ENCODE assay signal across 26 mouse cellular contexts in genomic region chr8:91098106-91098505, GRCm38 (mm10). TPM values are rescaled to one million over a fixed set of nuclear protein-coding genes. Genes with fewer than 3 reads are reported as not detected.
DNase-seq lines count a peak whose midpoint lies in the region; ATAC-seq lines count a peak whose summit lies in the region.
"Had no signal": no experiment of that assay in that cellular context is flagged by ENCODE, and none has a peak within 500 bp of the region (broad histone marks: within the 10 kb centered on the region; RNA-seq: fewer than 3 reads in every experiment).

No protein-coding gene starts in this region.

- DNase-seq in heart, adult 9 months (ENCODE audit: low spot score in 2 of 2) = no peak
- peak; percentile 58 for DNase-seq in kidney, adult 9 months
- no peak for DNase-seq in kidney, adult 11 months
- peak; percentile 34 for DNase-seq in kidney, postnatal 14 days
- no peak for DNase-seq in kidney, postnatal 10 days
- no peak for DNase-seq in forebrain, embryonic 14.5 days (ENCODE audit: low spot score)
- DNase-seq: adrenal gland, adult 8-10 months; adrenal gland, postnatal 25 days; cerebellum, adult 11-12 months; cerebellum, adult 8-10 months; cerebellum, postnatal 10 days; cerebellum, postnatal 36 days; embryo, embryonic 11 days; gastrocnemius, postnatal 10 days; gastrocnemius, postnatal 36 days; heart, adult 2 months had no signal

- H3K36me3 ChIP-seq in heart, embryonic 16.5 days (ENCODE audit: control insufficient read depth, insufficient read depth) = peaks cover 29% of the 10 kb centered on the region
- peaks cover 35% of the 10 kb centered on the region for H3K36me3 ChIP-seq in forebrain, embryonic 14.5 days (ENCODE audit: control insufficient read depth, insufficient read depth, low read length)

- ATAC-seq in heart, embryonic 16.5 days (replicated peaks; ENCODE audit: extremely low read depth, insufficient read depth, low FRiP score) = 0 out of 2 replicates have a peak, but pooled peaks have one; percentile 10
- no peak for ATAC-seq in forebrain, embryonic 14.5 days
- ATAC-seq: activated CD4-positive, CD25-positive, alpha-beta regulatory T cell, adult 4 months; forebrain, embryonic 16.5 days had no signal

- no peak overlapping the region for H3K9ac ChIP-seq in heart, embryonic 16.5 days (ENCODE audit: low read length)
- no peak overlapping the region for H3K9ac ChIP-seq in forebrain, embryonic 14.5 days (ENCODE audit: low read length)
- H3K9ac ChIP-seq: embryonic facial prominence, embryonic 13.5 days; forebrain, embryonic 12.5 days; hindbrain, embryonic 12.5 days; hindbrain, embryonic 15.5 days had no signal

- no peaks in the 10 kb centered on the region for H3K27me3 ChIP-seq in heart, embryonic 16.5 days (ENCODE audit: control insufficient read depth, insufficient read depth, low read length)
- H3K27me3 ChIP-seq in forebrain, embryonic 14.5 days (replicated peaks; ENCODE audit: control insufficient read depth, insufficient read depth, low read length) = no peaks in the 10 kb centered on the region
- H3K27me3 ChIP-seq: embryonic facial prominence, embryonic 13.5 days; forebrain, embryonic 12.5 days; hindbrain, embryonic 12.5 days; hindbrain, embryonic 15.5 days had no signal

- H3K4me3 ChIP-seq in heart, embryonic 16.5 days (ENCODE audit: low read length) = no peak overlapping the region
- no peak overlapping the region for H3K4me3 ChIP-seq in forebrain, embryonic 14.5 days (ENCODE audit: low read depth, low read length)
- H3K4me3 ChIP-seq: embryonic facial prominence, embryonic 10.5 days; embryonic facial prominence, embryonic 13.5 days; erythroblast, embryonic 14.5 days; forebrain, embryonic 12.5 days; heart, adult 2 months; hindbrain, embryonic 12.5 days; hindbrain, embryonic 15.5 days had no signal

- H3K4me2 ChIP-seq in heart, embryonic 16.5 days (ENCODE audit: low read depth, low read length) = no peak overlapping the region
- H3K4me2 ChIP-seq in forebrain, embryonic 14.5 days (ENCODE audit: low read length) = no peak overlapping the region
- H3K4me2 ChIP-seq: embryonic facial prominence, embryonic 13.5 days; forebrain, embryonic 12.5 days; heart, embryonic 11.5 days; hindbrain, embryonic 12.5 days; hindbrain, embryonic 15.5 days had no signal

- H3K4me1 ChIP-seq in heart, embryonic 16.5 days (ENCODE audit: control insufficient read depth, insufficient read depth, low read length) = peaks cover 4% of the 10 kb centered on the region
- H3K4me1 ChIP-seq in forebrain, embryonic 14.5 days (ENCODE audit: control insufficient read depth, insufficient read depth, low read length) = no peaks in the 10 kb centered on the region
- H3K4me1 ChIP-seq: embryonic facial prominence, embryonic 10.5 days; embryonic facial prominence, embryonic 13.5 days; forebrain, embryonic 12.5 days; hindbrain, embryonic 12.5 days; hindbrain, embryonic 15.5 days had no signal

- H3K9me3 ChIP-seq in heart, embryonic 16.5 days (replicated peaks; ENCODE audit: control insufficient read depth, low read length) = no peaks in the 10 kb centered on the region
- no peaks in the 10 kb centered on the region for H3K9me3 ChIP-seq in forebrain, embryonic 14.5 days (replicated peaks; ENCODE audit: control insufficient read depth, low read length)
- H3K9me3 ChIP-seq: embryonic facial prominence, embryonic 10.5 days; embryonic facial prominence, embryonic 13.5 days; forebrain, embryonic 12.5 days; hindbrain, embryonic 12.5 days; hindbrain, embryonic 15.5 days had no signal

- H3K27ac ChIP-seq in heart, embryonic 16.5 days (ENCODE audit: low read length) = no peak overlapping the region; the same call in 1 of the 2 replicates
- no peak overlapping the region for H3K27ac ChIP-seq in forebrain, embryonic 14.5 days (ENCODE audit: low read depth, low read length)
- H3K27ac ChIP-seq: embryonic facial prominence, embryonic 10.5 days; embryonic facial prominence, embryonic 13.5 days; forebrain, embryonic 12.5 days; heart, adult 2 months; hindbrain, embryonic 12.5 days; hindbrain, embryonic 15.5 days had no signal

- 60% methylated on average over 6 of the region's 6 CpGs for WGBS in heart, embryonic 16.5 days
- WGBS in forebrain, embryonic 14.5 days = 96% methylated on average over 6 of the region's 6 CpGs

RNA-seq across cellular contexts. Expression of gene Rbl2, which starts 28.2 kb away (rescaled TPM):
- polyA plus RNA-seq in heart, embryonic 16.5 days (2015; fragmentation: Nextera tagmentation; extraction: Ambion mirVana) = 20.7 and 20.9 TPM in 2 replicates
- 14.6 and 18.9 TPM in 2 replicates for polyA plus RNA-seq in forebrain, embryonic 14.5 days (2014; fragmentation: Nextera tagmentation; extraction: Ambion mirVana)

Comparison
In these comparisons a context has a peak if more than half of its experiments do, and no peak if none do; other contexts are left out.
1. DNase-seq: peak in kidney, adult 9 months (single experiment) and kidney, postnatal 14 days (single experiment); none in heart, adult 9 months (0 of 2), kidney, adult 11 months (single experiment), kidney, postnatal 10 days (single experiment) and forebrain, embryonic 14.5 days (single experiment).